Mouse (Mus musculus): Measurements from ENCODE around the gene Rnf121. TPM values are rescaled to one million over a fixed set of nuclear protein-coding genes. Genes with fewer than 3 reads are reported as not detected.
"Not testable (repeated sequence)": the region's sequence is repeated elsewhere in the genome, so short reads cannot be mapped to it uniquely, and the experiment has no call there.

Rnf121 gene
- polyA plus RNA-seq, 1 experiment, result 14.8 TPM

GRCm38 (mm10) chr7:102025187-102026119, 39.8 kb downstream of the Rnf121 start:
- Histone ChIP-seq H3K4me1 (ENCODE audit: control insufficient read depth, insufficient read depth, insufficient read length, low read length) (no peaks in the 10 kb centered on the region), H3K27ac (replicated peaks; ENCODE audit: low read depth, low read length) (no peak overlapping the region), H3K4me3 (ENCODE audit: insufficient read depth, low read depth, low read length) (no peak overlapping the region)

GRCm38 (mm10) chr7:102023821-102024220, 41.4 kb downstream of the Rnf121 start:
- Histone ChIP-seq H3K4me1 (ENCODE audit: control insufficient read depth, insufficient read depth, insufficient read length, low read length) (no peaks in the 10 kb centered on the region), H3K27ac (replicated peaks; ENCODE audit: low read depth, low read length) (no peak overlapping the region), H3K4me3 (ENCODE audit: insufficient read depth, low read depth, low read length) (no peak overlapping the region)

DNA sequence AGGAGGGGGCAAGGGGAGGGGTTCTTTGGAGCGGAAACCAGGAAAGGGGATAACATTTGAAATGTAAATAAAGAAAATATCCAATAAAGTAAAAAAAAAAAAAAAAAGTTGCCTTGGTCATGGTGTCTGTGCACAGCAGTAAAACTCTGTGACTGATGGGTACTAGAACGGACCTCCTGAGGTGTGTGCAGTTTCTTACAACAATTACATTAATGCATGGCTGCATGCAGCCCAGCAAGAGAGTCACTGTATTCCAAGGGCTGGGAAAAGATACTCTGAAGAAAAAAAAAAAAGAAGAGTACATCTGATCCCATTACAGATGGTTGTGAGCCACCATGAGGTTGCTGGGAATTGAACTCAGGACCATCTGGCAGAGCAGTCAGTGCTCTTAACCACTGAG, 44.3 kb downstream of the Rnf121 start:
- not testable (repeated sequence) for H3K4me3 ChIP-seq (ENCODE audit: insufficient read depth, low read depth, low read length); H3K4me1 ChIP-seq (ENCODE audit: control insufficient read depth, insufficient read depth, insufficient read length, low read length); H3K27ac ChIP-seq (replicated peaks; ENCODE audit: low read depth, low read length)

DNA sequence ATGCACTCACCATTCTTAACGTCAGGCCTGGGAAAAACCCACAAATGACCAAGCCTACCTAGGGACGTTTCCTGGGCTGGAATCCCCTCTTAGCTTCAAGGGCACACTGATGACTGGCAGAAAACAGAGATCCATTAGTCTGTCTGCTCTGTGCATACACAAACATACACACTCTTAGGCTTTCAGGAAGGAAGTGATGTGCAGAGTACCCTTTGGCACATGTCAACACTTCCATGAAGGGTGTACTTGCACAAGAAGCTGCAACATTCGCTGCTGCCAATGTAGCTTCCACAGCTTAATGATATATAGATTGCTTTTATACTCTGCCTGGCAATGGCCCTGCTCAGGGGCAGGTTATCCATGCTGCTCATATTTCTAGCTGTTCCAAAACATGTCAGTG, 45.9 kb downstream of the Rnf121 start:
- Histone ChIP-seq H3K4me1 (ENCODE audit: control insufficient read depth, insufficient read depth, insufficient read length, low read length) (no peaks in the 10 kb centered on the region), H3K27ac (replicated peaks; ENCODE audit: low read depth, low read length) (no peak overlapping the region; the same call in 1 of the 2 replicates), H3K4me3 (ENCODE audit: insufficient read depth, low read depth, low read length) (no peak overlapping the region)

GRCm38 (mm10) chr7:102018590-102018989, 46.7 kb downstream of the Rnf121 start, which contains the start of gene Il18bp:
Gene Il18bp (minus strand): TSS chr7:102018690.
- Histone ChIP-seq H3K27ac (replicated peaks; ENCODE audit: low read depth, low read length) (peak within 1 kb of the TSS; percentile 86), H3K4me1 (ENCODE audit: control insufficient read depth, insufficient read depth, insufficient read length, low read length) (no peaks in the 10 kb centered on the region), H3K4me3 (ENCODE audit: insufficient read depth, low read depth, low read length) (peak within 1 kb of the TSS; percentile 60)

- Histone ChIP-seq H3K4me1 (ENCODE audit: control insufficient read depth, insufficient read depth, insufficient read length, low read length) (no peaks in the 10 kb centered on the region), H3K27ac (replicated peaks; ENCODE audit: low read depth, low read length) (peak overlapping the region; percentile 86), H3K4me3 (ENCODE audit: insufficient read depth, low read depth, low read length) (peak overlapping the region; percentile 60)
Measured at GRCm38 (mm10) chr7:102018034-102018433, 47.2 kb downstream of the Rnf121 start.

DNA sequence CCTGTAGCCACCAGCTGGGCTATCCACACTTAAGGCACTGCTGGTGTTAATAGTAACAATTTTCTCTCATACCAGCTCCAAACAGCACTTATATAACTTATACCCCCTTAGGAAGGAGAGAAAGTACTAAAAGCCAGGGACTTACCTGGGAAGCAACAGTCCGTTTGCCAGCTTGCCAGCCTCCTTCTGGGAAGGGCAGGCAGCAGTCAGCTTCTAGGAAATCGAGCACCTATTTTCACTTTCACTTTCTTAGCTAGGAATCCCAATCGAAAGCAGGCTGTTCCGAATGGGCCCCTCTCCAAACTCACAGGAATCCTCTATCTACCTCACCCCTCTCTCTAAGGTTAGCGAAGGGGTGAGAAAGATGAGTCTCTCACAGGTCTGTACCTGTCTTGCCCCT, 47.8 kb downstream of the Rnf121 start:
- Histone ChIP-seq H3K27ac (replicated peaks; ENCODE audit: low read depth, low read length) (peak overlapping the region; percentile 86), H3K4me3 (ENCODE audit: insufficient read depth, low read depth, low read length) (peak overlapping the region; percentile 60), H3K4me1 (ENCODE audit: control insufficient read depth, insufficient read depth, insufficient read length, low read length) (no peaks in the 10 kb centered on the region)

DNA sequence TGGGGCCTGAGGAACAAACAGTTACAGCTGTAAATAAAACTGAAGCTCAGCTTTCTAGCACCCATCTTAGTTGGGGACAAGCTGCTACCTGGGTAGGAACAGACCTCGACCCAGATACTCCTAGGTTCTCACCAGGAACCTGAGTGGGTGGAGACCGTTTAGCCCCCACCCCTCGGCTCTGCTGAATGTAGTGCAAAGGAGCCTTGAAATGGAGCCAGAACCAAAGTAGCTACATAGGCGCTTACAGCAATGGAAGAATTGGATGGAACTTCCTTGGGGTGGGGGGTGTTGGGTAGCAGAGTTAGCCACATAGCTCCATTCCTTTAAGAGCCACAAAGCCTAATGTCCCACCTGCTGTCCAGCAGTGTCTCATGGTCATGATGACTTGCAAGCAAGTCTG, 48.3 kb downstream of the Rnf121 start:
- peak overlapping the region; percentile 60 for H3K4me3 ChIP-seq (ENCODE audit: insufficient read depth, low read depth, low read length)
- peak overlapping the region; percentile 86 for H3K27ac ChIP-seq (replicated peaks; ENCODE audit: low read depth, low read length)
- H3K4me1 ChIP-seq (ENCODE audit: control insufficient read depth, insufficient read depth, insufficient read length, low read length), result no peaks in the 10 kb centered on the region

DNA sequence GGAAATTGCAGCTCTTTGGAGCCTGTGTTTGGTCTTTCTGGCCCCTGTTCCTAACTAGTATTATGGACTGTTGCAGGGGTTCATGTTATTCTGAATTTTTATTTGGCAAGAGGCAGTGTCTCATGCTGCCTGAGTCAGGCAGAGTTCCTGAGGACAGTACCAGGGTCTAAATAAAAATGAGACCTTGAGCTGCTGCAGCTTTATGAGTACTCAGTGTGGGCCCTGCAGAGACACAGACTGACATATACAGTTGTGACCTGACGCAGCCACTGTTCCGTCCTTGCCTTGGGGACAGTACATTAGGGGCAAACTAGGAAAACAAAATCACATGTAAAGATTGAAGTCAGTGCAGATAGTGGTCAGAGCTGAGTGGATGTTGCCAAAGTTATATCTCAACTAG, 50.3 kb downstream of the Rnf121 start:
- H3K4me1 ChIP-seq (ENCODE audit: control insufficient read depth, insufficient read depth, insufficient read length, low read length), result no peaks in the 10 kb centered on the region
- no peak overlapping the region for H3K27ac ChIP-seq (replicated peaks; ENCODE audit: low read depth, low read length)
- no peak overlapping the region for H3K4me3 ChIP-seq (ENCODE audit: insufficient read depth, low read depth, low read length)

GRCm38 (mm10) chr7:102013416-102013815, 51.9 kb downstream of the Rnf121 start:
- Histone ChIP-seq H3K4me1 (ENCODE audit: control insufficient read depth, insufficient read depth, insufficient read length, low read length) (no peaks in the 10 kb centered on the region), H3K4me3 (ENCODE audit: insufficient read depth, low read depth, low read length) (no peak overlapping the region), H3K27ac (replicated peaks; ENCODE audit: low read depth, low read length) (no peak overlapping the region)

- Histone ChIP-seq H3K27ac (replicated peaks; ENCODE audit: low read depth, low read length) (no peak overlapping the region), H3K4me1 (ENCODE audit: control insufficient read depth, insufficient read depth, insufficient read length, low read length) (no peaks in the 10 kb centered on the region)
Measured at GRCm38 (mm10) chr7:102011855-102012254, 53.4 kb downstream of the Rnf121 start.

DNA sequence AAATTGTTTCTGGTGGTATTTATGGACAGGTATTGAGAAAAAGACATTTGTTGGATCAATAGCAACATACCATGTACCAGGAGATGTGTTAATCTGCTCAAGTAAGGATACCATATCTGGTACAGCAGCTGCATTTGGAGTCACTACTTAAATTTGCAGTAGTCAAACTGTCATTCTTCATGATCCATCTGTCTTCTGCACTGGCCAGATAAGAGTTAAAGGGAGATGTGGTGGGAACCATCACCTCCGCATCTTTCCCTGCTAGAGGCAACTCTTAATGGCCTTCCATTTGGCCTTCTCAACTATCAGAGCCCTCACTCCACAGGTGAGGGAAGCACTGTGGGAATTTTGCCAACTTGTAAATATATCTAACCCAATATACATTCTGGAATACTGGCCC, 58.7 kb downstream of the Rnf121 start:
- Histone ChIP-seq H3K4me1 (ENCODE audit: control insufficient read depth, insufficient read depth, insufficient read length, low read length) (no peaks in the 10 kb centered on the region), H3K27ac (replicated peaks; ENCODE audit: low read depth, low read length) (no peak overlapping the region), H3K4me3 (ENCODE audit: insufficient read depth, low read depth, low read length) (no peak overlapping the region)

More at GRCm38 (mm10) chr7:102011855-102012254, 53.4 kb downstream of the Rnf121 start:
- H3K4me3 ChIP-seq (ENCODE audit: insufficient read depth, low read depth, low read length), result no peak overlapping the region

- Histone ChIP-seq H3K27ac (replicated peaks; ENCODE audit: low read depth, low read length) (no peak overlapping the region), H3K4me1 (ENCODE audit: control insufficient read depth, insufficient read depth, insufficient read length, low read length) (peaks cover 3% of the 10 kb centered on the region), H3K4me3 (ENCODE audit: insufficient read depth, low read depth, low read length) (no peak overlapping the region)
Measured at GRCm38 (mm10) chr7:102000921-102001630, 64.2 kb downstream of the Rnf121 start.

DNA sequence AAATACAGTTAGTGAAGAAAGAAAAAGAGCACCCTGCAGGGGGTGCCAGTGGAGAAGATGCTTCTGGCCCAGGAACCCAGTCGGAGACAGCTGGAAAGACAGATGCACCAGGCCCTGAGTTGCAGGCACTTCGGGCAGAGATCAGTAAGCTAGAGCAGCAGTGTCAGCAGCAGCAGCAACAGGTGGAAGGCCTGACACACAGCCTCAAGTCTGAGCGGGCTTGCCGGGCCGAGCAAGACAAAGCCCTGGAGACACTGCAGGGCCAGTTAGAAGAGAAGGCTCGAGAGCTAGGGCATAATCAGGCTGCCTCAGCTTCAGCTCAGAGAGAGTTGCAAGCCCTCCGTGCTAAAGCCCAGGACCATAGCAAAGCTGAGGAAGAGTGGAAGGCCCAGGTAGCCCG, 65.0 kb downstream of the Rnf121 start:
- no peak overlapping the region for H3K27ac ChIP-seq (replicated peaks; ENCODE audit: low read depth, low read length)
- H3K4me3 ChIP-seq (ENCODE audit: insufficient read depth, low read depth, low read length), result no peak overlapping the region
- peaks cover 3% of the 10 kb centered on the region for H3K4me1 ChIP-seq (ENCODE audit: control insufficient read depth, insufficient read depth, insufficient read length, low read length)

DNA sequence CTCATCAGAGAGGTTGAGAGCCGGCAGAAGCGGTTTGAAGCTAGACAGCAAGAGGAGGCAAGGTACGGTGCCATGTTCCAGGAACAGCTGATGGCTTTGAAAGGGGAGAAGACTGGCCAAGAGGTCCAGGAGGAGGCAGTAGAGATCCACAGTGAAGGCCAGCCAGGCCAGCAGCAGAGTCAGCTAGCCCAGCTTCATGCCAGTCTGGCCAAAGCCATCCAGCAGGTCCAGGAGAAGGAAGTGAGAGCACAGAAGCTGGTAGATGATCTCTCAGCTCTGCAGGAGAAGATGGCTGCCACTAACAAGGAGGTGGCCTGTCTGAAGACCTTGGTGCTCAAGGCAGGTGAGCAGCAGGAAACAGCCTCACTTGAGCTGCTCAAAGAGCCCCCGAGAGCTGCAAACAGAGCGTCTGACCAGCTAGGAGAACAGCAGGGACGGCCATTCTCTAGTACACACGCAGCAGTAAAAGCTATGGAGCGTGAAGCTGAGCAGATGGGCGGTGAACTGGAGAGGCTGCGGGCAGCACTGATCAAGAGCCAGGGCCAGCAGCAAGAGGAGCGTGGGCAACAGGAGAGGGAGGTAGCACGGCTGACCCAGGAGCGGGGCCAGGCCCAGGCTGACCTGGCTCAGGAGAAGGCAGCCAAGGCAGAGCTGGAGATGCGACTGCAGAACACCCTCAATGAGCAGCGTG, 65.7 kb downstream of the Rnf121 start:
- H3K4me1 ChIP-seq (ENCODE audit: control insufficient read depth, insufficient read depth, insufficient read length, low read length), result peaks cover 3% of the 10 kb centered on the region
- no peak overlapping the region for H3K4me3 ChIP-seq (ENCODE audit: insufficient read depth, low read depth, low read length)
- no peak overlapping the region for H3K27ac ChIP-seq (replicated peaks; ENCODE audit: low read depth, low read length)

Measured in brown adipose tissue, adult 24 weeks (tissue).